Mouse (Mus musculus): Measurements from ENCODE around the gene Zfp385b.

GRCm38 (mm10) chr2:77777781-77778180 is 41.7 kb downstream of the Zfp385b start:
- TF ChIP-seq POLR2A (IDR thresholded peaks at IDR 0.05; ENCODE audit: low read depth, low read length) = no peak
- TF ChIP-seq CTCF (IDR thresholded peaks at IDR 0.05; ENCODE audit: borderline replicate concordance, insufficient read depth, low read length) = no peak

Measured in embryonic fibroblast, embryonic 13.5 days (primary cell).